Mouse (Mus musculus): ENCODE data around the gene Pwwp2b.

DNA sequence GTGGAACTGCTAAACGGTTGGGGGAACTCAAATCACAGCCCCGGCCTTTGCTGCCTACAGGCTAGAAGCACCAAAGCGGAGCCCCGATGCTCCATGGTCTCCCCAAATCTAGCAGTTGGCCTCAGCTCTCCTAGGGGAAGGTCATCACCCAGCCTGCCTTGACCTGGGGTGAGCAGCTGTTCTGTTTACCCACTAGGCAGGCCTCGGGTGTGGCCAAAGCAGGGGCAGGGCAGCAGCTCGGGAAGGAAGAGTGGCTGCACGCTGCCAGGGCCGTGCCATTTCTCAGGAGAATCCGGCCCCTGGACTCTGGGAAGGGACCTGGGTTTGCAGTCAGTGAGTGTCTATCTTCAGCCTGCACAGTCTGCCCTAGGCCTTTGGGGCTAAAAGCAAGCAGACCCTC lies 4.7 kb downstream of the Pwwp2b start:
- TF ChIP-seq CTCF (IDR thresholded peaks at IDR 0.05; ENCODE audit: extremely low read depth, insufficient read depth, low read length) (no peak), POLR2A (IDR thresholded peaks at IDR 0.05; ENCODE audit: extremely low read depth, insufficient read depth, low read length) (no peak)

All from cortical plate, adult 2 months (tissue).